Mouse (Mus musculus) NIH3T3 (cell line): Measurements from ENCODE around the gene Ankrd42.

Source experiments
- DNase-seq: peaks from one replicate; pipeline ENCODE4 v3.0.0-alpha.2; 2012; ENCODE audit warnings: low read depth

The Ankrd42 gene

GRCm38 (mm10) chr7:92637021-92637625 is at the start of gene Ankrd42:
Gene Ankrd42, minus strand, starts transcription at chr7:92637142.
- DNase-seq, result peak; percentile 94

DNA sequence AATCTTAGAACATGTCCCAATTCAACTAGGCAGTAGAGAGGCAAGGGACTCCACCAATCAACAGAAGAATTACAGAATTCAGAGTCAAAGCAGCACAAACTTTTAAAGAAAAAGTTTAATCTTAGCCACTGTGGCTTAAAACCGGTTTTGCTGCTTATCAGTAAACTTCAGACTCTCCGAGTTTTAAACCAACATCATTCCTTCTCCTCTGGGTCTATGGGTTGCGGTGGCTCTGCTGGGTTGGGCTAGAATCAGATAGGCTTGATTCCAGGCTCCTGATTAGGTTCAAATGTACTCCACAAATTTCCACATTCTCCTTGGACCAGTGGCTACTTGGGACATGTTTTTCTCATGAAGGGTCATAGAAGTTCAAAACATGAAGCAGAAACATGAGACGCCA is 40.4 kb upstream of the Ankrd42 start:
- DNase-seq, result no peak

- DNase-seq, result no peak
Observed at GRCm38 (mm10) chr7:92675131-92675530, 38.2 kb upstream of the Ankrd42 start.

DNA sequence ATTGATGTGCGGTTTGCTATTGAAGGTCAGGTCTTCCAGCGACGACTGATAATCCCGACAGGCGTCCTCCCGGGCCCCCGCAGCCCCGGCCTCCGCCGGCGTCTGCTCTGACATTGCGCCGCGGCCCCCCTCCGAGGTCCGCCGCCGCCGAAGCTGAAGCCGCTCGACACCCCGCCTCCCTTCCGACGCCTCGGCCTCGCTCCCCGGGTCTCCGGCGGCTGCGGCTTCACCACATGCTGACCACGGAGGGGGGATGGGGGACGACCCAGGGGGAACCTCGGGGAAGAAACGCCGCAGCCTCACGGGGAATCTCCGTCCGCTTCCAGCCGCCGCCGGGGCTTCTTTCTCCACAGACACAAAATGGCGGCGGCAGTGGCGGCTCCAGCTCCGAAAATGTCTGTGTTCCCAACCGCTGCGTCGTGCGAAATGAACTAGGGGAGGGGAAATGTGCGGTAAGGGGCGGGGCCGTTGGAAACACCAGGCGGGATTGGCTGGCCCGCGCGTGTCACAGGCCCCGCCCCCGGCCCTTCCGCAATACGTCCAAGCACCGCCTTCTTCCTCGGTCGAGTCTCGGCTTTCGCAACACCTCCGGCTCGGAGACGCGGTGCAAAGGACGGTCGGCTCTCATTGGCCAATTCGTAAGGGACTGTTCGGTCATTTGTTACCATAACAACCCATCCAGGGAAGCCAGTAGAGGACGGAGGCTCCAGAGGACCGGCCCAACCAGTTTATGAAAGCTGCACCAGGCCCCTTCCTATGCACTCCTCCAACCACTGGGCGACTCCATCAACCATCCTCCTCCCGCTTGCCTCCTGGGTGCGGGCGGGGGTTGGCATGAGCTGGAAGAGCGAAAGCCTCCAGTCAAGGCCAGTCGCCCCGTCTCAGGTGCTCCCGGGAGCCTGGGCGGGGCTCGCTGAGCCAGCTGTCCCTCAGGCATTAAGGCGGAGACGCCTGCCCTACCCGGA is 32.8 kb upstream of the Ankrd42 start, which contains the start of gene Pcf11:
Pcf11 (minus strand) TSS at position 428 of the 965 bp plus-strand sequence.
- peak; percentile 99 for DNase-seq

DNA sequence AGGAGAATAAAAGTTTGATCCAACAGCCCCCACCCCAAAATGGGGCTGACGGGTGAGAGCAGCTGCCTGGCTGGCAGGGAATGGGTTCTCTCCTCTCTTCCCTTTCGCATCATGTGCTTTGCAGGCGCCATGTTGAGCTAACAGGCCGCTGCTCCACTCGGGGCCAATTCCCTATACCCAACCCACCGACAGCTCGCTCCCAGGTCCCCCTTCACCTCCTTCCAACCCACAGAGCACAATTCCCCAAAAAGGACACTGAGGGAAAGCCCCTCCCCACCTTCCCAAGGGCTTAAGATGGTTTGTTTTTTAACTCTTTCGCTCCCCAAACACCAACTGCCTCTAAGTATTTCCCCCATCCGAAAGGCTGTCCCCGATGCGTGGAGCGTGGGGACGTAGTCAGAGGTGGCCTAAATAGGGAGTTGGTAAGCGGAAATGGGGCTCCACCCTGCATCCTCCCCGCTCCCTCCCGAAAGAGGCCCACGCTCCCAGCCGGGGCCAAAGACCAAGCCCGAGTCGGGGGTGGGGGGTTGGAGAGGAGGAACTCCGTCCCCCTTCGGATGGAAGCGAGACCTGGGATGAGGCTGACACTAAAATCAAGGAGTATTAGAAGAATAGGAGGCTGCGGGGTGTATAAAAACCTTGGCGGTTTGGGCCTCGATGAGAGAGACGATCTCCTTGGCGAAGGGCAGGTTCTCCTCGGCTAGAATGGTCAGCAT is 32.0 kb upstream of the Ankrd42 start:
- DNase-seq, result peak; percentile 69

DNA sequence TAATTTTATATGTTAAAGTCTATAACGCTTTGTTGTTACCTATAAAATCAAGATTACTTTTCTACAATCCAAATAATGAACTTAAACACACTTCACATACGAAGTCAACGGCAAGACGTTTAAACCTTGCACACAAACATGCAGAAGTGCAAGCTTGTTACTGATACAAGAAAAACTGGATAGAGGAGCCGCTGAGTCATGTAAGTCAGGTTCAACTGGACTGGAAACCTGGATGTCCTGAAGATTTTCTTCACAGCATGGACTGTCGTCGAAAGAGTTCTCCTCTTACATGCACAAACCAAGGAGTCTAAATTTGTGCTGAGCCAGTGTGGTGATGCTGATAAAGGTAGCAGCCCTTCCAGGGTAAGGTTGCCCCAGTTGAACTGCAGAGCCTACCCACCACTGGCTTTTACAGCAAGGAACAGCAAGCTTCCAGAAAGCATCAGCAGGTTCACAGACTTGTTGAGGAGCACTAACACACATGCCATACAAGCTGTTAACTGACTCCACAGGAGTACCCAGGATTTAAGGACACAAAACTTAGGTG is 29.4 kb upstream of the Ankrd42 start:
- peak; percentile 20 for DNase-seq

GRCm38 (mm10) chr7:92658050-92658449 is 21.1 kb upstream of the Ankrd42 start:
- DNase-seq, result no peak

- DNase-seq, result no peak
Observed at GRCm38 (mm10) chr7:92656386-92656785, 19.4 kb upstream of the Ankrd42 start.

DNA sequence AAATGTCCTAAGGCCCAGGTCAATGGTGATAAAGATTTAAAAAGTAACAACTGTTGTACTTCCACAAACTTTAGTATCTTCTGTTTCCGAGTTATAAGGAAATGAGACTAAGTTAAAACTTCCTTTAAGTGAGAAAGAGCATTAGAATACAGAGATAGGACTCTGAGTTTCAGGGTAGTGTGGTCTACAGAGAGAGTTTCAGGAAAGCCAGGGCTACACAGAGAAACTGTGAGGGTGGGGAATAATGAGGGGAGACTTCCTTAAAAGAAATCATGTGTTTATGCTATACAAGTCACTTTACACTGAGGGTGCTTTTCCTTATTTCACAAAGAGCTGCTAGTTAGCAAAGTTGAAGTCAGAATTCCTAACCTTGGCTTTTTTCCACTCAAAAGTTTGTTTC is 16.4 kb upstream of the Ankrd42 start:
- no peak for DNase-seq

- no peak for DNase-seq
Observed at GRCm38 (mm10) chr7:92647790-92648189, 10.8 kb upstream of the Ankrd42 start.

DNA sequence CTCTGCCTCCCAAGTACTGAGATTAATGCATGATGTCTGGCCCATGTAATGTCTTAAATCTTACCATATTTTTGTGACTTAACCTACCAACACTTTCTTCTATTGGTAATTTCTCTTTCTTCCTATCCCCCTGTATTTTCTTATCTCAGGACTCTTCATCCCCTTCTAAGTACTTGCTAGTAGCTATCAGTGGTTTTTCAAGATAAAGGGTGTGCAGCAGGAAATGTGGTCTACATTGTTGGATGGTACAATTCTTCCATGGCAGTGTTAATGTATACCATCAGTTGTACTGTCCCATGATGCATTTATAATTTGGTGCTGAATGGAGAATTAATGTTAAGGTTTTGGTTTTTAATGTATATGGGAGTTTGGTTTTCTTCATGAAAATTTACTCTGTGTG is 5.4 kb upstream of the Ankrd42 start:
- no peak for DNase-seq

GRCm38 (mm10) chr7:92638050-92638449 is 1.1 kb upstream of the Ankrd42 start:
- DNase-seq, result no peak

- DNase-seq, result peak; percentile 22
Observed at GRCm38 (mm10) chr7:92636295-92637011, 489 bp downstream of the Ankrd42 start.

DNA sequence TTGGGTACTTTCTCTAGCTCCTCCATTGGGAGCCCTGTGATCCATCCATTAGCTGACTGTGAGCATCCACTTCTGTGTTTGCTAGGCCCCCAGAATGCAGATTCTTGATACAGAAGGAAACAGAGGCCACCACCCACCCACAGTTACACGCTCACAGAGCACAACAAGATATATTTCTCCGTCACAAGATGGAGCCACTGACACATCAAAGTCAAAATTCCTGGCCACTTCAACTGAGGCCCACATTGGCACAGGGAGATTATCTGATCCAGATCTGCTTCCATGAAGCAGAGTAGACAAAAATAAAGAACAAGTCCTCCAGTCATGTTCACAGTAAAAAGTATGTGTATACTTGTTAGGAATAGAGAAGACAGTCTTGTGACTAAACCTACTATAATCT is 6.8 kb downstream of the Ankrd42 start:
- DNase-seq, result peak; percentile 74

DNA sequence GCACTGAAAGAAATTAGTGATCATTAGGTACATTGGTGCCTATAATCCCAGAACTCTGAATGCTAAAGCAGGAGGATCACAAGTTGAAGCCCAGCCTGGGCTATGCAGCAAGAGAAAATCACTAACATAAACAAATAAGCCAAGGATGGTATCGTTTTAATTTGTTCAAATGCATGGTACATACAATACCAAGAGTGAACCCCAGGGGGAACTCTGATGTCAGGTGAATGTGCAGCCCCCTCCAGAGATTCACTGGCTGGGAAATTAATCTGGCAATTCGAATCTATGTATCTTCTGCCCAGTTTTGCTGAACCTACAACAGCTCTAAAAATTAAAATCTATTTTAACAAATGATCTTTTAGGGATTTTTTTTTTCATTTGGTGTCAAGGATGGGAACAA is 12.5 kb downstream of the Ankrd42 start:
- DNase-seq, result peak; percentile 23

DNA sequence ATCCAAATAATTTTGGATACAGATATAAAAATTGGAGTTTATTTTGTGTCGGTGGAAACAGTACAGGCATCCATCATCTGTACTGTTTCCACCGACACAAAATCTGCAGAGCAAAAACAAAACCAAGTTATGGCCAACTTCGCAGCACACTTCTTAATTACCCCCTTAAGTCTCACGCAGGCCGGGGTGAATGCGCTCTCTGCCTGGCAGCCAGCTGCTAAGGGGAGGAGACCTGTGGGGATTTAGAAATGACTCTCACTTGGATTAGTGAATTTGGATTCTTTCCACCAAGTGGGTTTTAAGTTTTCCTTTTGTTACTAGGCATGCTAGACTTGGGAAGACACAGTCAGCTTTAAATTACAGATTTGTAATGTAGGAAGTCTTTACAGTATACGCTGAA is 26.1 kb downstream of the Ankrd42 start:
- DNase-seq, result no peak

GRCm38 (mm10) chr7:92604961-92605360 is 32.0 kb downstream of the Ankrd42 start:
- peak; percentile 74 for DNase-seq

DNA sequence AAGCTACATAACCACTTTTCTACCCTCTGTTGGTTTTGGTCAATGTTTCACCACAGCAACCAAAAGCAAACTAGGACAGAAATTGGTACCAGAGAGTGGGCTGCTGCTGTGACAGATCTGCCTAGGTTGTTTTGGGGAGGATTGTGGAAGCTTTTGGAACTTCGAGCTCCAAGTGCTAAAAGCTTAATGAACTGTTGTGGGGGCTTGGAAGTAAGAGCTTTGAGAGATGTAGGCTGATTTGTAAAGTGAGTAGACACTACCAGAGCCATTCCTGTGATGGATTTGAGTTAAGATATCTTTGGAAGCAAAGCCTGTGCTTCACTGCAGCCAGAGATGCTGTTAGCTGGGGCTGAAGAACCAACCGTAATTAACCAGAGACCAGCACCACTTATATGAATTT is 46.1 kb downstream of the Ankrd42 start:
- DNase-seq, result no peak

DNA sequence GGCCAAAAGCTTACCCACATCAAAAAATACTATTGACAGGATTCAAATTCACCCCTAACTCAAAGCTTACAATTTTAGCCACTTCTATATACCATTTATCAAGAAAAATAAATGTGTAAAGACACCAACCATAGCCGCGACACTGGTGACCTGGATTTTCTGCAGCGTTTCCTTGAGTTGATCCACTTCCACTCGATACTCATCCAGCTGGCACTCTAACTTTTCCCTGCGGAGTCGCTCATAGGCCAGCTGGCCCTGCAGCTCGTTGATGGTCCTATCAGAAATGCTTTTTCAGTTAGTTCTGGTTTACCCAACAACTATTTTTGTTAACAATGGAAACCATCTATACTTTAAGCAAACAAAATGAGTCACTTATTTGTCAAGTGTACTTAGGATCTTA is 47.0 kb downstream of the Ankrd42 start:
- no peak for DNase-seq

DNA sequence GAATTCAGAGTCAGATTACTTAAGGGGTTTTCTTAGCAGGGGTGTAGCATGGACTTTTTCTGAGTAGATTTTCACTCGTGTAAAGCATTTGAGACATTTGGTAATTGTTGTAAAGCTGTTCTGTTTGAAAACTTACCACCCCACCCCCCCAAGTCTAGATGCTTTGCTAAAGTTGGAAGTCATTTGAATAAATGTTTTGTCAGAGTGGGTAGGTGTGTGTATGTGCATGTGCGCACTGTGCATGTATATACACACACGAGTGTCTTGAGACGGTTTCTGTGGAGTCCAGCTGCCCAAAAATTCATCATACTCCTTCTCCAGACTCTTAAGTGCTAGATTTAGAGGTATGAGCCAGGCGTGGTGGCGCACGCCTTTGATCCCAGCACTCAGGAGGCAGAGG is 53.4 kb downstream of the Ankrd42 start:
- no peak for DNase-seq

DNA sequence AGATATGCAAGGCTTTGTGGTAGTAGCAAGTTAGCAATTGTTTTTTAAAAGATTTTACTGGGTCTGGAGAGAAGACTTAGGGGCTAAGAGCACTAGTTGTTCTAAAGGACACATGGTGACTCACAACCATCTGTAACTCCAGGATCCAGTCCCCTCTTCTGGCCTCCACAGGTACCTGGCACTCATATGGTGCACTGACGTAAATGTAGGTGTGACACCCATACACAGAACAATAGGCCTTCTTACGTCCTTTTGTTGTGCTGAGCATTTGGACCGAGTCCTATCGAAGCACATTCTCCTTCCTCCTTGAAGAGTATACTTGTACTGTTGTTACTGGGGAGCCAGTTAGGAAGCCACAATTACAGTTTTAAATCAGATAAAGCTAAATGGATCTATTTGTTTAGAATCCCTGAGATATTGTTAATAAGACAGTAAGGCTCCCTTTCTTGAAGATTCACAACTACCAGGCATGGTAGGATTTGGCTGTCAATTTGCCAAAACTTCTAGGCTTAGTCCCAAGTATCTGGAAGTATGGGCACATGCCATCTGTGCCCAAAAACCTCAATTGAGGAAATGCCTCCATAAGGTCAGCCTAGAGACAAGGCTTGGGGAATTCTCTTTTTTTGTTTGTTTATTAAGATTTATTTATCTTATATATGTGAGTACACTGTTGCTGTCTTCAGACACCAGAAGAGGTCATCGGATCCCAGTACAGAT is 56.3 kb downstream of the Ankrd42 start:
- DNase-seq, result no peak
